Mouse (Mus musculus) hindbrain, embryonic 13.5 days (tissue): ENCODE measurements around the gene Asap3. TPM values are rescaled to one million over a fixed set of nuclear protein-coding genes. Genes with fewer than 3 reads are reported as not detected.

Source experiments
- ATAC-seq: fragments of 200-750 bp; cut with Nextera tagmentation; 2 replicates; pipeline ENCODE4 v1.8.0; 2017; ENCODE audit warnings: moderate TSS enrichment; ENCODE audit not compliant: low FRiP score
- H3K27ac ChIP-seq: fragments of 300-500 bp; sonication (generic); 2 replicates; pipeline ENCODE4 v1.5.1; 2015; ENCODE audit warnings: inconsistent platforms, mild to moderate bottlenecking, moderate library complexity
- H3K27me3 ChIP-seq: fragments of 300-500 bp; sonication (generic); 2 replicates; pipeline ENCODE4 v1.6.1; 2015; ENCODE audit warnings: mild to moderate bottlenecking, inconsistent platforms
- H3K36me3 ChIP-seq: fragments of 300-500 bp; sonication (generic); 2 replicates; pipeline ENCODE4 v1.6.1; 2015; ENCODE audit warnings: mild to moderate bottlenecking, inconsistent platforms
- H3K4me1 ChIP-seq: fragments of 300-500 bp; sonication (generic); replicated peaks from 2 replicates; pipeline ENCODE4 v1.6.1; 2015; ENCODE audit warnings: inconsistent platforms
- H3K4me2 ChIP-seq: fragments of 300-500 bp; sonication (generic); 2 replicates; pipeline ENCODE4 v1.6.1; 2015; ENCODE audit warnings: inconsistent platforms, mild to moderate bottlenecking, moderate library complexity
- H3K4me3 ChIP-seq: fragments of 300-500 bp; sonication (generic); 2 replicates; pipeline ENCODE4 v1.5.1; 2015; ENCODE audit warnings: mild to moderate bottlenecking, inconsistent platforms
- H3K9ac ChIP-seq: fragments of 300-500 bp; sonication (generic); 2 replicates; pipeline ENCODE4 v1.6.1; 2015; ENCODE audit warnings: mild to moderate bottlenecking, inconsistent platforms
- H3K9me3 ChIP-seq: fragments of 300-500 bp; sonication (generic); 2 replicates; pipeline ENCODE4 v1.6.1; 2016; ENCODE audit warnings: inconsistent platforms
- WGBS: fragments of 180-500 bp; shearing (Covaris S2); methylation state at CpG from one replicate; pipeline ENCODE4 v1.1.7; 2015; 5-methylcytosine and 5-hydroxymethylcytosine counted together
- polyA plus RNA-seq: library from polyadenylated mRNA; unstranded; fragments of >200 nt; fragmentation: Nextera tagmentation; extraction: Ambion mirVana; gene quantifications from 2 replicates; pipeline ENCODE4 v1.2.1, GENCODE M21; 2015

The Asap3 gene
- polyA plus RNA-seq, 1 experiment from 2014 or later = 5.8 TPM

- Histone ChIP-seq H3K27me3 (0 out of 2 replicates have a peak, but pooled peaks cover 10% of the 10 kb centered on the region), H3K4me1 (peaks cover 27% of the 10 kb centered on the region), H3K9ac (no peak overlapping the region), H3K36me3 (no peaks in the 10 kb centered on the region), H3K4me3 (no peak overlapping the region), H3K27ac (no peak overlapping the region), H3K4me2 (no peak overlapping the region), H3K9me3 (no peaks in the 10 kb centered on the region)
- WGBS = 91% methylated on average over 8 of the region's 8 CpGs
- no peak for ATAC-seq
Observed at GRCm38 (mm10) chr4:136281097-136281496, 74.9 kb downstream of the Asap3 start.

- 72% methylated on average over 9 of the region's 9 CpGs for WGBS
- ATAC-seq = no peak
- Histone ChIP-seq H3K27ac (no peak overlapping the region), H3K4me2 (no peak overlapping the region), H3K4me1 (peaks cover 31% of the 10 kb centered on the region), H3K9ac (0 out of 2 replicates have a peak overlapping the region, but pooled peaks have one; percentile 24), H3K4me3 (no peak overlapping the region), H3K27me3 (0 out of 2 replicates have a peak, but pooled peaks cover 8% of the 10 kb centered on the region), H3K36me3 (no peaks in the 10 kb centered on the region), H3K9me3 (no peaks in the 10 kb centered on the region)
Observed at GRCm38 (mm10) chr4:136281611-136282010, 75.4 kb downstream of the Asap3 start.

- Histone ChIP-seq H3K27ac (peak overlapping the region; percentile 95), H3K4me1 (peaks cover 43% of the 10 kb centered on the region), H3K9ac (peak overlapping the region; percentile 51), H3K9me3 (no peaks in the 10 kb centered on the region), H3K36me3 (peaks cover 6% of the 10 kb centered on the region), H3K4me2 (no peak overlapping the region), H3K27me3 (0 out of 2 replicates have a peak, but pooled peaks cover 4% of the 10 kb centered on the region), H3K4me3 (no peak overlapping the region)
- WGBS = 15% methylated on average over 10 of the region's 10 CpGs
- no peak for ATAC-seq
Observed at GRCm38 (mm10) chr4:136282621-136283480, 76.7 kb downstream of the Asap3 start.

- H3K4me1 ChIP-seq = peaks cover 44% of the 10 kb centered on the region
- peaks cover 11% of the 10 kb centered on the region for H3K27me3 ChIP-seq
- no peak overlapping the region for H3K9ac ChIP-seq
- peaks cover 6% of the 10 kb centered on the region; the same call in 1 of the 2 replicates for H3K9me3 ChIP-seq
- WGBS = 28% methylated on average over 2 of the region's 2 CpGs
- no peak for ATAC-seq
- peak overlapping the region; percentile 95 for H3K27ac ChIP-seq
- H3K4me3 ChIP-seq = no peak overlapping the region
- H3K36me3 ChIP-seq = peaks cover 15% of the 10 kb centered on the region
- H3K4me2 ChIP-seq = peak overlapping the region; percentile 87; the same call in 1 of the 2 replicates
Observed at GRCm38 (mm10) chr4:136283783-136284182, 77.6 kb downstream of the Asap3 start.

GRCm38 (mm10) chr4:136284455-136284854 is 78.3 kb downstream of the Asap3 start, which contains the start of gene Zfp46:
TSS of gene Zfp46 (plus strand) at chr4:136284683.
- Histone ChIP-seq H3K27me3 (peaks cover 18% of the 10 kb centered on the region), H3K36me3 (peaks cover 22% of the 10 kb centered on the region), H3K4me3 (peak within 1 kb of the TSS; percentile 73), H3K4me1 (peaks cover 45% of the 10 kb centered on the region), H3K9me3 (peaks cover 8% of the 10 kb centered on the region; the same call in 1 of the 2 replicates), H3K27ac (peak within 1 kb of the TSS; percentile 95), H3K9ac (peak within 1 kb of the TSS; percentile 88), H3K4me2 (peak within 1 kb of the TSS; percentile 87)
- no peak for ATAC-seq
- WGBS = 26% methylated on average over 5 of the region's 5 CpGs

- peak overlapping the region; percentile 73 for H3K4me3 ChIP-seq
- H3K9ac ChIP-seq = peak overlapping the region; percentile 88
- peak overlapping the region; percentile 87 for H3K4me2 ChIP-seq
- 0 out of 2 replicates have a peak, but pooled peaks have one; percentile 3 for ATAC-seq
- H3K27ac ChIP-seq = peak overlapping the region; percentile 95
- H3K4me1 ChIP-seq = peaks cover 50% of the 10 kb centered on the region
- H3K9me3 ChIP-seq = peaks cover 8% of the 10 kb centered on the region; the same call in 1 of the 2 replicates
- peaks cover 26% of the 10 kb centered on the region for H3K36me3 ChIP-seq
- peaks cover 22% of the 10 kb centered on the region for H3K27me3 ChIP-seq
- WGBS = 33% methylated on average over 6 of the region's 6 CpGs
Observed at GRCm38 (mm10) chr4:136284891-136285290, 78.7 kb downstream of the Asap3 start.

GRCm38 (mm10) chr4:136285348-136285810 is 79.2 kb downstream of the Asap3 start:
- ATAC-seq = peak; percentile 94
- Histone ChIP-seq H3K9ac (peak overlapping the region; percentile 88), H3K4me3 (peak overlapping the region; percentile 73), H3K36me3 (peaks cover 31% of the 10 kb centered on the region), H3K4me2 (peak overlapping the region; percentile 87), H3K27ac (peak overlapping the region; percentile 95), H3K27me3 (peaks cover 27% of the 10 kb centered on the region), H3K4me1 (peaks cover 54% of the 10 kb centered on the region), H3K9me3 (peaks cover 8% of the 10 kb centered on the region; the same call in 1 of the 2 replicates)
- WGBS = under 1% methylated on average over 25 of the region's 25 CpGs

- WGBS = under 1% methylated on average over 29 of the region's 29 CpGs
- Histone ChIP-seq H3K4me3 (peak overlapping the region; percentile 73), H3K9ac (peak overlapping the region; percentile 88), H3K27ac (peak overlapping the region; percentile 95), H3K4me2 (peak overlapping the region; percentile 87), H3K9me3 (peaks cover 8% of the 10 kb centered on the region; the same call in 1 of the 2 replicates), H3K4me1 (peaks cover 60% of the 10 kb centered on the region), H3K27me3 (peaks cover 28% of the 10 kb centered on the region), H3K36me3 (peaks cover 36% of the 10 kb centered on the region)
- ATAC-seq = peak; percentile 94
Observed at GRCm38 (mm10) chr4:136285811-136286371, 79.7 kb downstream of the Asap3 start.

GRCm38 (mm10) chr4:136289918-136290780 is 84.0 kb downstream of the Asap3 start:
- peaks cover 73% of the 10 kb centered on the region for H3K36me3 ChIP-seq
- peak overlapping the region; percentile 33 for H3K4me2 ChIP-seq
- no peak overlapping the region for H3K27ac ChIP-seq
- H3K4me3 ChIP-seq = peak overlapping the region; percentile 2; the same call in 1 of the 2 replicates
- peaks cover 8% of the 10 kb centered on the region; the same call in 1 of the 2 replicates for H3K9me3 ChIP-seq
- WGBS = 25% methylated on average over 66 of the region's 66 CpGs
- no peak for ATAC-seq
- peak overlapping the region; percentile 61 for H3K9ac ChIP-seq
- peaks cover 43% of the 10 kb centered on the region for H3K4me1 ChIP-seq
- H3K27me3 ChIP-seq = peaks cover 26% of the 10 kb centered on the region

- Histone ChIP-seq H3K4me2 (peak overlapping the region; percentile 33), H3K4me1 (peaks cover 43% of the 10 kb centered on the region), H3K36me3 (peaks cover 74% of the 10 kb centered on the region), H3K9ac (peak overlapping the region; percentile 61), H3K27ac (no peak overlapping the region), H3K9me3 (peaks cover 8% of the 10 kb centered on the region; the same call in 1 of the 2 replicates), H3K4me3 (peak overlapping the region; percentile 2; the same call in 1 of the 2 replicates), H3K27me3 (peaks cover 26% of the 10 kb centered on the region)
- no peak for ATAC-seq
- WGBS = 30% methylated on average over 39 of the region's 39 CpGs
Observed at GRCm38 (mm10) chr4:136290781-136291595, 84.8 kb downstream of the Asap3 start.

GRCm38 (mm10) chr4:136291692-136292091 is 85.5 kb downstream of the Asap3 start:
- no peak overlapping the region for H3K4me2 ChIP-seq
- H3K4me1 ChIP-seq = peaks cover 38% of the 10 kb centered on the region
- no peak for ATAC-seq
- WGBS = 91% methylated on average over 6 of the region's 6 CpGs
- H3K27ac ChIP-seq = no peak overlapping the region
- H3K9me3 ChIP-seq = peaks cover 8% of the 10 kb centered on the region; the same call in 1 of the 2 replicates
- peaks cover 80% of the 10 kb centered on the region for H3K36me3 ChIP-seq
- no peak overlapping the region for H3K4me3 ChIP-seq
- 0 out of 2 replicates have a peak overlapping the region, but pooled peaks have one; percentile 4 for H3K9ac ChIP-seq
- H3K27me3 ChIP-seq = peaks cover 26% of the 10 kb centered on the region
